Mouse (Mus musculus) layer of hippocampus, adult 18-20 months (tissue): ENCODE data around the gene Wdr83os. TPM values are rescaled to one million over a fixed set of nuclear protein-coding genes. Genes with fewer than 3 reads are reported as not detected.
A peak's percentile ranks its signal among the peaks of the same experiment; 100 is the strongest.

Experiments used
- DNase-seq, 2 experiments: peaks; one replicate each; pipeline ENCODE4 v3.0.0; 2022; ENCODE audit warnings: low spot score in 2 of 2
- long read RNA-seq: library from polyadenylated mRNA; stranded (forward); transcript quantifications from one replicate; pipeline ENCODE4 v2.0.0, GENCODE M21; 2021
- total RNA-seq, 2 experiments: library from RNA; stranded (reverse); gene quantifications; 2 replicates each; pipeline ENCODE4 v1.2.3; 2021

The Wdr83os gene
- 10 to 100 TPM; 60.9 to 65.6 TPM for total RNA-seq
- long read RNA-seq, transcript Wdr83os-203 (3 exons, 798 nt) = major isoform, 11 of 23 reads
- long read RNA-seq, transcript Wdr83os-201 (4 exons, 922 nt) = major isoform, 11 of 23 reads
- long read RNA-seq, partial matches to known transcripts = 1 of 23 reads
- long read RNA-seq, other reads (novel, unspliced or antisense) = 0 of 23 reads

DNA sequence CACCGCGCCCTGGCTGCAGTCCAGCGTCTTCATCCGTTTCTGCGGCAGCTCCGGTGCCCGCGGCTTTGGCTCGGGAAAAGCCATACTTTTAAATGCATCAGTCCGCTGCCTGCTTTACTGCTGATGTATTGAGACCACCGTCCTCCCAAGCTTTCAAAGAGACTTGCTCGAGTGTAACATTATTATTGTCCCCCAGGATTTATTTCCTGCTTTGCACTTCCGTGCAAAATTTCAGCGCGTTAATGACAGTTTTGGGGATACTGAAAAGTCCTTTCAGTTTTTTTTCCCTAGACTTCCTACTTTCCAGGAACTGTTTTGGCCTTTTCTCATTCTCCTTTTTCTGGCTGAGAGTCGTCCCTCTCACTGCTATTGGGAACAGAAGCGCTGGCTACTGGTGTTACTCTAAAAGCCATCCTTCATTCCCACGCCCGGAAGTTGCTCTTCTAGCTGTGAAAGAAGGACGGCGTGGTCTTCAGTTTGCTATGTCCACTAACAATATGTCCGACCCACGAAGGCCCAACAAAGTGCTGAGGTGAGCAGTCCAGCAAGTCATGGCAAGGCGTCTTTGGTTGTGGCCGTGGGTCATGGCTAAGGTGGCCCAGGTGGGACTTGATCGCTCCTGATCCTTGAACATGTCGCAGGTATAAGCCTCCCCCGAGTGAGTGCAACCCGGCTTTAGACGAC is at the start of gene Wdr83os:
Gene Wdr83os (plus strand): TSS at position 209 of the 684 bp plus-strand sequence.
- DNase-seq = peak in 1 of 2 experiments; percentile 67

DNA sequence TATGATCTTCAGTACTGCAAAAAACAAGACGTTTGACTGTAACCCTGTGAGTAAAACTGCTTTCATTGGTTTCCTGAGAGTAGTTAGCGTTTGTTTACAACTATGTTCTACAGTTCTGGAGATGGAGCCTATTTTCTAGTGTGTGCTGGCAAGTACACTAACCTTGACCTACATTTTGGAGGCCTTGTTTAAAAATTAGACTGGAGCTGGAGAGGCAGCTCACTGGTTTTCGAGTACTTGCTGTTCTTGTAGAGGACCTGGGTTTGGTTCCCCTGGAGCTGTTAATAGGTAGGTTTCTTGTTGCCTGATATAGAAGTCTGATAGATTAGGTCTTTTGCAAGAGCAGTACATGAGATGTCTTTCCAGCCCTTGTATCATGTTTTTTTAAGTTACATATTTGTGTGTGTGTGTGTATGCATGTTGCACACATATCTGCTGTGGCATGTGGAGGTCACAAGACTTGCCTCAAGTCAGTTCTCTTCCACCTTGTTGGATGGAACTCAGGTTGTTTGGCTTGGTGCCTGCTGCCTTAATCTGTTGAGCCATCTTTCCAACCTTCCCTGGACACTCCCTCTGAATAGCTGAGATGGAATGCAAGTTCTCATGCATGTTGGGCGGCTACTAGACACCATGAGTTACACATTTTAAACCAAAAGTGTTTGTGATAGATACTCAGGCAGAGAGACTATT is 47.8 kb upstream of the Wdr83os start:
- no peak for DNase-seq

DNA sequence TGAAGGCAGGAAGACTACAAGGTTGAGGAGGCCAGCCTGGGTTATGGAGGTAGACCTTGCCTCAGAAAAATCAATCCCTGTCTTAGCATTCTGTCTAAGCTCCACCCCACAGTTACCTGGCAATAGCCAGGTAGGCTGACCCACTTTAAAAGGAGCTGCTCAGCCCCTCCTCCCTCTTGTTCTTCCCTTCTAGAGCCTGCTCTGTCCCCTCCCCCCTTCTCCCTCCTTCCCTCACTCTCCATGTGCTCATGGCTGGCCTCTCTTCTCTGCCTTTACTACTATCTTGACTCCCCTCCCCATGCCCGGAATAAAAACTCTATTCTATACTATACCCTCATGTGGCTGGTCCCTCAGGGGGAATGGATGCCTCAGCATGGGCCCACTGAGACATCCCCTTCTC is 46.7 kb upstream of the Wdr83os start:
- no peak for DNase-seq

DNA sequence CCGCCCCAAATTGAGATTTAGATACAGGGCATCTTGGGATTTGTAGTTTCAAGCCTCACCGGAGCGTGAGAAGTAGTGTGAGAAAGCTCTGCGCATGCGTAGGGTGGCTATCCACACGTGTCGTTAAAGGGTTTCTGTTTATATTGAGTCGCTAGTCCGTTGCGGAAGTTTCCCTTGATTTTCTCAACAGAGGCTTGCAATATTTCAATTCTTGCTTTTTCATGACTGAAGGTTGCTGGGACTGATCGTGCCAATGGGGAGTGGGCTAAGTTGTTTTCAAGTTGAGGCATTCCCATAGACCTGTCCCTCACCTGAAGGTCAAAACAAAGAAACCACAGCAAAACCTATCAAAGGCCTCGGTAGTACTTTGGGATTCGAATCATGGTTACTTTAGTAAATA is 45.8 kb upstream of the Wdr83os start:
- DNase-seq = peak in 1 of 2 experiments; percentile 77

DNA sequence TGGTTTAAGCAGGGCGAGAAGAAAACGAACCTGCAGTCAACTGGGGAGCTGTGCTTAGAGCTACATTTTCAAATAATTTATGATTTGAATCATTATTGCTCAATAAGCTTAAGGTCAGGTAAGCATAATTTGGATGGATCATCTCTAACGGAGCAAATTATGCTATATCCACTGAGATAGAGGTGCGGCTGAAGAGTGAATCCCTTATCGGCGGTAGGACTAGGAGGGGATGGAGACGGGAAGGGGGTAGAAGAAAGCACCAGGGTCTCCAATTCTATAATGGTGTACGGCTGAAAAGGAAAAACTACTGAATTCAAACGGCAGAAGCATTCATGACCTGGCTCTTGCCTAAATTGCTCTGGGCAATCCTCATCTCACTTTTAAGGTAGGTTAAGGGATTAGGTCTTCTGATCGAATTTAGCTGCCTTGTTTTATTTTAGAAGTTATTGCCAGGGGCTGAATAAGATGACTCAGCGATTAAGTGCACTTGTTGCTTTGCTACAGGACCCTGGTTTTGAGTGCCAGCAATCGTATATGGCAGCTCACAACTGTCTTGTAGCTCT is 45.3 kb upstream of the Wdr83os start:
- no peak for DNase-seq

DNA sequence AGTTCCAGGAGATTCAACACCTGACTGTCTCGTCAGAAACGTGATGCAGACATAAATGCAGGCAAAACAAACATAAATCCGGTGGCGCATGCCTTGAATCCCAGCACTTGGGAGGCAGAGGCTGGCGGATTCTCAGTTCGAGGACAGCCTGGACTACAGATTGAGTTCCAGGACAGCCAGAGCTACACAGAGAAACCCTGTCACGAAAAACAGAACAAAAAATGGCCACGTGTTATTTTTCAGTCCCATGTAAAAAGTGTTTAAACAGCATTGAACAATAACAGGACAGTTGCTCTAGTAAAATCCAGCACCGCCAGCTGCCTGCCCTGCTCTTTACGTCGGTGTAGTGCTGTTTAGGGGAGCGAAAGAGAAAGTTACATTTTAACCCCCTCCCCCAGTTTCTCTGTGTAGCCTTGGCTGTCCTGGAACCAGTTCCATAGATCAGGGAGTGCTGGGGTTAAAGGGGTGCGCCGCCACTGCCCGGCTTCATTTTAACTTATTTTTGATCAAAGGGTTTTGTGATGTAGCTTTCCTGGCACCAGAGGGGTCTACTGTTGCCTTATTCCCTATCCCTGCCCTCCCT is 44.7 kb upstream of the Wdr83os start:
- no peak for DNase-seq

DNA sequence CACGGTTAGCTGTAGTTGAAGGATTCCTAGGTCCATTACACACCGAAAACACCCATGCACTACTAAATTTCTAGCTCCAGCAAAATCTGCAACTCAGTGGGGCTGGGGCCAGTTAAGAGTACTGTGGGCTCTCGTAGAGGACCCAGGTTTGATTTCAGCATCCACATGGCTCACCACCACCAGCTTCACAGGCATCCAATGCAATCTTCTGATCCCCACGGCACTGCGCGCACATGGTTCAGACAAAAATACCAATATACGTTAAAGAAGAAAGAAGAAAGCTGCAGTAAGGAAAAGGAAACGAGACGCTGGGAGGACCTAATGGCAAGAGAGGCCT is 44.2 kb upstream of the Wdr83os start:
- no peak for DNase-seq

DNA sequence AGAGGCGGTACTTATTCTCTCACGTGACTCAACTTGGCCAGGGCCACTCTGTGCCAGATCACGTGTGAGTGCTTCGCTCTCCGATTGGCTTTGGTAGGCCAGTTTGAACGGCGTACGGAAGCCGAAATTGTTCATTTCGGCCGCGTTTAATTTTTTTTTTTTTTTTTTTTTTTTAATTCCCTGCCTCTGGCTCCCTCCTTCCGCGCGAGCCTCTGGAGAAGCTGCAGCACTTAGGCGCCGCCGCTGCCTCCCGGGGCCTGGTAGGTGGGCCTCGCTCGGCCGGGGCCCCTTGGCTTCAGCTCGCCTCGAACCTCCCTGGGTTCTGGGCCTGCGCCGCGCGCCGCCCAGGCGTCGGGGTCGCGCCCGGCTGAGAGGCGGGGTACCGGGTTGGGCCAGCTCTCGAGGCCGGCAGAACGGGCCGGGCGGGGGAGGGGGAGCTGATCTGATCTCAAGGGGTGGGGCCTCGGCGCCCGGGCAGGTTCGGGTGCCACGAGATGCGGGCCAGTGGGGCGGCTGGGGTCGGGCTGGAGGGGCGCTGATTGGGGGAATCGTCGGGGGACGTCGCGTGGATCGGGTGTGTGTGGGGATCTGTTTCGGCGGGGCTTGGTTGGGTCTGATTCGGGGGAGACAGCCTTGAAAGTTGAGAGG is 43.7 kb upstream of the Wdr83os start, which contains the start of gene Tnpo2:
Gene Tnpo2 (plus strand): TSS at position 198 of the 648 bp plus-strand sequence.
- peak; percentile 90 to 97 for DNase-seq

DNA sequence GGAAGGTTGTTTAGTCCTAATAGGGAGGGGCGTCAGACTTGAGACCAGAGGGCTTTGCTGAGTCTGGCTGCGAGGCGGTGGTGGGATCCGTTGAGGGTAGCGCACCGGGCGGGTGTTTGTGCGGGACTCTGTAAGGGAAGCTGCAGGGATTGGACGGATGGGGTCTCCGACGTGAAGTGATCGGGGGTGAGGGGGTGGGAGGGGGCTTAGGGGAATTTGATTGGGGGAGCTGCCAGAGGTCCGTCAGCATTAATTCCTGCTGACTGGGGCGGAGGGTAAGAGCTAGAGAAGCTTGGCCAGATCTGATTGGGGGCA is 43.2 kb upstream of the Wdr83os start:
- no peak for DNase-seq

DNA sequence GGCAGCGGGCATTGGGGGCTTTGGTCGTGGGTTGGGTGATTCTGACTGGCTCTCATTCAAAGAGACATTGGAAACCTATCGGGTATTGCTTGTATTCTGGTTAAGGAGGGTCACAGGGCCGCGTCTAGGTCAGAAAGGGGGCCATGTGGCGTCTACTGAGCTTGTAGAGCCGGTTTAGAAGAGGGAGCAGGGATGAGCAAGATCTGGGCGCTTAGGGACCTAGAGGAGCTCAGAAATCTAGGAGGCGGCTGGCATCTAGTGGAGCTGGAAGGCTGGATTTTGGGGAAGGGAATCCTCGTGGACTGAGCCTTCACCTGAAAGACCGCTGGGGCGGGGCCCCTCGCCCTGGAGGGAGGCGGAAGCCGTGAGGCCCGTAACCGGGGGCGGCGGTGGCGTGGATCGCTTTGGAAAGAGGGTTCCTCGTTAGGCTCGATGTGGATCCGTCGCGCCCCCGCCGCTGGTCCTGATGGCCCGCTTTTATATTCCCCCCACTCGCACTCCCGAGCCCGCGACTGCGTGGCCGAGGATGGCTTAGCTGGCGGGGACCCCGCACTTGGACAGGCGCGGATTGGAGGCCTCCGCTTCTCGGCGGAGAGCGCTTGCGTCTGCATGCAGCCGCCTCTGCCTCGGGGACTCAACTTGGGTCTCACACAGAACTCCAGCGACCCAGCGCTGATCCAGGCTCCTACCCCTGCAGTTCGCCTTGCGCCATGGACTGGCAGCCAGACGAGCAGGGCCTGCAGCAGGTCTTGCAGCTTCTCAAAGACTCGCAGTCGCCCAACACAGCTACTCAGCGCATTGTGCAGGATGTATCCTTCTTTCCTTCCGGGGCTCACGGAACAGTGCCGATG is 42.6 kb upstream of the Wdr83os start:
- peak; percentile 51 to 60 for DNase-seq

DNA sequence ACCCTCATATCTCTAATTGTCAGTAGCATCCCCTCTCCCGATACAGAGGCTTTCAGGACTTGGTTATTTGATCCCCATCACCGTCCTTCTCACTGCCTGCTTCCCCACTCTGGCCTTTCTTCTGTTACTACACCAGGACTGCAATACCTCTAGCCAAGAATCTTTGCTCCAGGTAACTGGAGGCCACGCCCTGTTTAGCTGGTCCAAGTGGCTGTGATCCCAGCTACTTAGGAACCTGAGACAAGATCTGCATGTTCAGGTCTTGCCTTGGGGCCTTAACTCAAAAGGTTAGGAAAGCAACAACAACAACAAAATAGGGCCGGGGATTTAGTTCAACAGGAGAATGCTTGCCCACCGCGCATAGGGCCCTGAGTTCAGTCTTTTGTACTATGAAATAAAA is 36.9 kb upstream of the Wdr83os start:
- DNase-seq = no peak

DNA sequence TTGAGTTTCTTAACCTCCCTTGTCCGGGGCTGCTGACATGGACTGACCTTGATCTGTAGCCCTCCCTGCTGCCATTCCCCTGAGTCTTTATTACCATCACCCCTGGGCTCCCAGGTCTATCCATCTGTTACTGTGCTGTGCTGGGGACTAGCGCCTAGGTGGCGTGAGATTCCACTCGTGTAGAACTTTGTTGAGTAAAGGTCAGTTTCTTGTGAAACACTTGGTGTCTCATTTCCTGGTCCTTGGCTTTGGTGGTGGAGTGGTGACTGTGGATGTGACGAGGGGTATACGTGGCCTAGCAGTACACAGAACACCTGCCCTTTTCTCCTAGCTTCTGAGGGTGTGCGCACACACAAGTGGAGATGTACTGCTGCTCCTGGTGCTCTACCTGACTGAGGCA is 23.2 kb upstream of the Wdr83os start:
- no peak for DNase-seq

DNA sequence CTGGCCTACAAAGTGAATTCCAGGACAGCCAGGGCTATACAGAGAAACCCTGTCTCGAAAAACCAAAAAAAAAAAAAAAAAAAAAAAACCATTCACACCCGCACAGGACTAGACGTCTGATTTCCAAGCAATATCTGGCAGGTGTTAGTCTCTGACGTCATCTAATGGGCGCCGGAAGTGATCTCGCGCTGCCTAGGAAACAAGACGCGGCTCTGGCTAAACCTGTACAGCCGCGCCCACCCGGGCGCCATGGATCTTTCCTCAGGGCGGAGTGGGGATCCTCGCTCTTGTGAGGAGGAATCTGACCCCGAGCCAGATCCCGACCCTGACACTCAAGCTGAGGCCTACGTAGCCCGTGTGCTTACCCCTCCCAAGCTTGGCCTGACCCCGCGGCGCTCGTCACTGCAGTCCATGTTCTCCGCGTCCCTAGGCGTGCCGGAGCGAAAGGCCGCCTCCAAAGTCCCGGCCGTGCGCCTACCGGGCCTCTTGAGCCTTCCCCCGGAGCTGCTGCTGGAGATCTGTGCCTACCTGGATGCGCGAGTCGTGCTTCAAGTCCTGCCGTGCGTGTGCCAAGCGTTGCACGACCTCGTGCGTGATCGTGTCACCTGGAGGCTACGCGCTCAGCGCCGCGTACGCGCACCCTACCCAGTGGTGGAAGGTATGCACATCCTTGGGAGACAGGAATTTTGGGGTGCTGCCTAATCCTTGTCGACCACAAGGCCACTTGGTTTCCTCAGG is 20.5 kb upstream of the Wdr83os start, which contains the start of gene Fbxw9:
Gene Fbxw9 (plus strand): TSS at position 177 of the 738 bp plus-strand sequence.
- peak; percentile 87 to 97 for DNase-seq

DNA sequence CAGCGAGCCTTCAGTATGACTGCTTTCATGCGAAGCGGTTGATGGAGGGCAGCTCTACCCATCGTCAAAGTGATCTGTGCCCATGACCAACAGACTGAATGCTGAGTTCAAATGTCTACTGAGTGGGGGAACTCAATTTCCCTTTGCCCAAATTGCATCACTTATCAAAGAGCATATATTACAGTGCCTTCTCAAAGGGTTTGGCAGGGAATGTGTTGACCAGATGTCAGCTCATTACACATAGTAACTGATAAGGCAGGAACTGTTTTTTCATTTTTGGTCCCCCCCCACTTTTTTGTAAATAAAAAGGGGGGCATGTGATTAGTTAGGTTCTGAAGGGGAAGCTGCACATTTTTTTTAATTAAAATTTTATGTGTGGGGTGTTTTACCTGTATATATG is 17.9 kb upstream of the Wdr83os start:
- no peak for DNase-seq

DNA sequence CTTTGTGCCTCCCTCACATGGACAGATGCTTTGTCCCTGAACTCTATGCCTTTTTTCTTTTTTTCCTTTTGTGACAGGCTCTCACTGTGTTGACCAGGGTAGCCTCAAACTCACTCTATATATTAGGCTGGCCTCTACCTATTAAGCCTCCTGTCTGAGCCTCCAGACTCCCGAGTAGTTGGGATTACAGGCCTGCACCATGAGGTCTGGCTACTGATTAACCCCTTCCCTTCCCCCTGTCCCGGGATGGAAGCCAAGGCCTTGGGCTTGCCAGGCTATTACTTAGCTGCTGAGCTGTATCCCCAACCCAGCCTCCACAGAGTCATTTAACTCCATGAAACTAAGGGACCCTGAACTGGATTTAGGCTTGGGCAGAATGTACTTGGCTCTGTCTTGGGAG is 15.3 kb upstream of the Wdr83os start:
- no peak for DNase-seq

DNA sequence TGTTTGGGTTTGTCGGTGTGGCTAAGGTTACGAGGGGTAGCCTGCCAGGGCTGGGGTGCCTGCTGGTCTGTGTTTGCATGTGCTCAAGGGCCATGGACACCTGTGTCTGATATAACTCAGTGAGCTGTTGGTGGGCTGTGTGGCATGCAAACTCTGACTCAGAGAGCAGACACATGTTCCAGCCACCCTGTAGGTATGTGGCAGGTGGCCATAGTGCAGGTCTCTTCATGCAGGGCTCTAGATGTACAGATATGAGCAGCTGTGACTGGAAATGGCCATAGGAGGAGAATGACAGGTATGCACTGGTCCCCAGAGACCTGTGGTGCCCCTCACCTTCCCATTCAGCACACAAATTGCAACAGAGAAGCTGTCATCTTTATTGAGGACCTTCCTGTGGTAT is 13.4 kb upstream of the Wdr83os start:
- no peak for DNase-seq

DNA sequence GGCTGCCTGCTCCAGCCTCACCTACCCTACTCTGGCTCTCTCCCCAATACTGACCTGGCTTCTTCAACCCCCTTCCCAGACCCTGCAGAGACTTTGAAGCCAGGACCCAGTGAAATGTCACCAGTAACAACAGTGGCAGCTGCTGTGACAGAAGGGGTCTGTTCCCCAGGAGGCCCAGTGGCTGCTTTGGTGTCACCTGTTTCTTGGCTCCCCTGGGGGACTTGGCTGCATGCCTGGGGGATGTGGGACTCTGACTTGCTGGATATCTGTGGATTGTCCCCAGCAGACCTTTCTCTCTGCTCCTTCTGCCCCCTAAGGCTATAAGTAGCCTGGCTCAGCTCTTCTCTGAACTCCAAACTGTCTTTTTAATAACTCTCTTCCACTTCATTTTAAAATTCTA is 12.6 kb upstream of the Wdr83os start, which contains the start of gene Gm5741:
Gene Gm5741 (minus strand): TSS at position 1 of the 400 bp plus-strand sequence.
- no peak for DNase-seq

DNA sequence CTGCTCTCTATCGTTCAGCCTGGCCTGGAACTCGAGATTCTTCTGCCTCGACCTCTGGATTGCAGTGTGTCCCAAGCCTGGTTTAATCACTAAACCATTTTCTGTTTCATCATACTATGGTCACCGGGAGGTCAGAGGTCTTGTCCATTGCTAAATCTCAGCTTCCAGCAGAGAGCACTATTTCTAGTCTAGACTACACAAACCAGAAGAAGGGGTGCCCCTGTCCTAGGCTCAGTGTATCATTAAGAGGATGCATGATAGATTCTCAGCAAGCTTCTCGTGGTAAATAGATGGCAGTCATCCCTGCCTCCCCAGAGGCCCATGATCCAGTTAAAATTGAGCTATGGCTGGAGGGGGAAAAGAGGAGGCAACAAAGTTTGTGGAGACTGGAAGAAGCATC is 9.5 kb upstream of the Wdr83os start:
- no peak for DNase-seq

DNA sequence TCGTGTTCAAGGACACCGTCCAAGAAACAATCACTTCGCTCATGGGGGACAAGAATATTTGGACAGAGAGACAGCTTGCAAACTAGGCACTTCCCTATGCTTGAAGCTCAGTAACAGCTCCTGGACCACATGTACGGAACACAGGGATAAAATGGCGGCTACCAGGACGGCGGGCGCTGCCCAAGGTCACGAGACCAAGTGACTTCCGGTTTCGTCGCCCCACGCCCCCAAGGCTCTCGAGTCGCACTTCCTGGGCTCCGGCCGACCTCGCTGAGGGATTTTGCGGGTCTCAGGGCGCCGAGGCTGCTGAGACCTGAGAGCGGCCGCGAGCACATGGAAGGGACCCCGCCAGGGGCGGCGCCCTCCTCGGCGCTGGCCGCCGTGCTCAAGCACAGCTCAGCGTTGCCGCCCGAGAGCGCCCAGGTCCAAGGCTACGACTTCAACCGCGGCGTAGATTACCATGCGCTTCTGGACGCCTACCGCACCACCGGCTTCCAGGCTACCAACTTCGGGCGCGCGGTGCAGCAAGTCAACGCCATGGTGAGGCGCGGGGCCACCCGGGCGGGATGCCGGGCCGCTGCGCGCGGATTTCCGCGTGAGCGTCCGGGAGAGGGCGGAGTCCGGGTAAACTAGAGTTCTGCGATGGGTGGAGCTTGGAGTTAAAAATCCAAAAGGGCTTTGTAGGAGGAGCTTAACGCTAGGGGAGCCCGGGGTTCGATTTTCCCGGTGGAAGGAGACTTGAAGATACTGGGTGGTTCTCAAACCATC is 8.8 kb upstream of the Wdr83os start, which contains the start of gene Dhps:
Gene Dhps (plus strand): TSS at position 244 of the 768 bp plus-strand sequence.
- peak; percentile 86 to 96 for DNase-seq
